In the genomic region with DNA sequence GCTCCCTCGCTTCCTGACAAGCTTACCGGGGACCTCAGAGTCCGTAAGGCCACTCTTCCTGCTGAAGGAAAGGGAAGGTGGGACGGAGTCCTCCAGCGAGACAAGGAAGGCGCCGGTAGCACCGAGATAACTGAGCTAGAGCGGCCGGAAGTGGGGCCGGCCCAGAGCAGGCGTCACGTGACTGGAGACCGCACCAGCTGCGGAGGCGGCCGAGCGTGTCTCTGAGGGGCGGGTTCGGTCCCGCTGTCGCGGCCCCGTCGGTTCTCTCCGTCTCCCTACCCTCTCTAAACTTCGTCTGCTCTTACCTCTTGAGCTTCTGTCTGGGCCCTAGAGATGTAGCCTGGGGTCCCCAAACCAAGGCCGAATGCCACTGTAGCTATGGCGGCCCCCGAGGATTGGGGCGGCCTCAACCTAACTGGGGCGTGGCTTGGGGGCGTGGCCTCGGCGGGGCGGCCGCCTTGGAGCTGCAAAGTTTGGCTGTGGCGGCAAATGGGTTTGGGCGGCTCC, we compare ENCODE assay signal across 1 mouse cellular context.
TF ChIP-seq lines count a peak whose summit lies in the region.

TSS of gene Brox (minus strand) at position 393 of the 507 bp plus-strand sequence.

TF ChIP-seq in CH12.LX, 34 proteins besides CTCF, POLR2A, EP300 and RAD21 (continued from another document):
- TF ChIP-seq USF1 (IDR thresholded peaks at IDR 0.05; ENCODE audit: low read depth, low read length) (peak; percentile 96), MAX (IDR thresholded peaks at IDR 0.05; ENCODE audit: low read length) (peak; percentile 90), HCFC1 (IDR thresholded peaks at IDR 0.05; ENCODE audit: low read depth, low read length) (peak; percentile 82)
